Mouse (Mus musculus) cerebellum, adult 11 months (tissue): ENCODE measurements around the gene Rnf224.

Source experiments
- DNase-seq: peaks from one replicate; pipeline ENCODE4 v3.0.0; 2022

The Rnf224 gene

DNA sequence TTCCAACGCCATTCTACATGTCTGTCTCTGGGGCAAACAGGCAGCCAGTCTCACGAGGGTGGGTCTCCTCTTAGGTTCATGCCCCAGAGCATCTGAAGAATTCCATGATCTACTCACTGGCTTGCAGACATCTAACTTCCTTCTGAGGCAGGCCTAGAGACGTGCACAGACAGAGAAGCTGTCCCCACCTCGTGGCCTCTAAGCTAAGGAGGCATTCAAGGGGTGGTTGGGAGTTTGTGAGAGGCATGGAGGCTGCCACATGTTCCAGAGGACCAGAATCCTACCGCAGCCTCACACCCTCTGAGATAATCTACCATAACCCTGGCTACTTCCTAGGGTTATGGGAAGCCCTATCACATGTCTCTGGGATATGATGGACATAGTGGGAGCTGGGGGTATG lies 42.6 kb downstream of the Rnf224 start:
- no peak for DNase-seq

DNA sequence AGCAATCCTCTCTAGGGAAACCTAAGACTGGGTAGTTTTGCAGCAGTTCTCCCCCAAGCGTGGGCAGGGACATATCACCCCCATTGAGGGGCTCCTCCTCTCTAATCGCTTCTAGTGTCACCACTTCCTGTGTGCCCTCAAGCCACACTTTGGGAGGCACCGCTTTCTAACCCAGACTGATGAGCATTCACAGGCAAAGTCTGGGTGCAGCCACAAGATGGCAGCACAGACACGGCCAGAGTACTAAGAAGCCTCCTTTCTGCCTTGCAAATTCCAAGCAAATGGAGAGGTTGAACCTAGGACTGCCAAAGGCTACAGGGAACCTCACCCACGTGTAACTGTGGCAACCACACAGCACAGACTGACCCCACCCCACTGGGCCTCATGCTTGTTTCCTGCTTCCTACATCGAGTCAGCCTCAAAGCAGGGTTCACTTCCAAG lies 43.2 kb downstream of the Rnf224 start:
- peak; percentile 82 for DNase-seq

DNA sequence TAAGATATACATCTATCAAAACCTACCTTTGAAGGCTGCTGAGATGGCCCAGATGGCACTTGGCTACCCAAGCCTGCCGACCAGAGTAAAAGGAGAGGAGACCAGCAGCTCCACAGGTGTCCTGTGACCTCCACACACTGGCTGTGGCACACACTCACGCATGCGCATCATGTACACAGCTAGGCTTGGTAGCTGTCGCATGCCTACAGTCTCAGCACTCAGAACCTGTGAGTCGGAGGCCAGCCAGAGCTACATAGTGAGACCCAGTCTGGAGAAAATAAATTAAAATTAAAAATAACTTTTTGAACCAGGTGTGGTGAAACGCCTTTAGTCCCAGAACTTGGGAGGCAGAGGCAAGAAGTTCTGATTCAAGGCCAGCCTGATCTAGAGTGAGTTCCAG lies 48.7 kb downstream of the Rnf224 start:
- DNase-seq = no peak

DNA sequence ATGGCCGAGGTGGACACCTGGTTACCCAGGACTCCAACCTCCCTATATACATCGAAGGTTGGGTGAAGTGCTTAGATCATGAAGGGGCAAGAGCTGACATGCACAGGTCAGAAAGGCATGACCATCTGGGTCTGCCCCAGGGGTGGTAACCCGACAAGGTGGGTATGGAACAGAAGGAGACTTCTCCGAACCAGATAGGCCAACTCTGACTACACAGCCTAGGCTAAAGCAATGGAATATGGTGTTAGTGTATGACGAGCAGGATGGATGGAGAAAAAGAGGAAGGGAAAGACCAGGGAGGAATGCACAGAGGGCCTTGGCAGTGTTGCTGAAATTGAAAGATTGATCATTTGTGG lies 50.0 kb downstream of the Rnf224 start:
- no peak for DNase-seq

DNA sequence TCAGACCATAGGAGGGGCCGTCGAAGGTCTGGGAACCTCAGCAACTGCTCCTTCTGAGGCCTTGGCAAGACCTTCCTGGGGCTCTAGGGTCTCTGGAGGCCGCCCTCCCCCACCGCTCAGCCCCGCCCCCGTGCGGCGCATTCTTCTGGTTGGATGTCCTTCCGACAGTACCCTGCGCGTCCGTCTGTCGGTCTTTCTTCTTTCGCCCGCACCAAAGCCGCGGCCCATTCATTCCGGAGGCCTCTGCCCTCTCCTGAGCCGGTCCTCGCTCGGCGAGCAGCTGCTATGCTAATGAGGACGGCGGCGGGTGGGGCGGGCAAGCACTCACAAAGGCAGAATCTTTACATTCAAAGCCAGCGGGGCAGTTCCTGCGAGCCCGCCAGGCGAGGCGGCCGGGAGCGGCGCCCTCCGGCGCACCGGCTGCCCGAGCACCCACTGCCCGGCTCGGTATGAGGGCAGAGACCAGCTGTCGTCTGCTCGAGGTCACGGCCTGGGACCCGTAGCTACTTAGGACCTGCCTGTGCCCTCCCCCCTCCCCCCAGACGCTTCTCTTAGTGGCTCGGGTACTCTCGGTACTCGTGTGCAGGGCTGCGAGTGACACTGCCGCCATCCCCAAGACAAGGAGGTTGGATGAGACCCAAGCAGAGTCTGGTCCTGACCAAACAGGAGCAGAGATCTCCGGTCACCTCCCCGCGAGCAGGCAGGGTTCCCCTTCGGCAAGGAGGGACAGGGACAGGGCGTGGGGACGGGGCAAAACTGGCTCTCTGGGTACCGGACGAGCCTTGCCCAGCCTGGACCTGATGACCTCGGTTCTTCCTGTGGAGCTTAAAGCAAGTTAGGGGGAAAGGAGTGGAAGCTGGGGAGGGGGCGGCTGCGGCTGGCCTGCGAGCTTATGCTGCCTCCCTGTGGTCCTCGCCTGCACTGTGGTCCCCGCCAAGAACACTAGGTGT lies 50.7 kb downstream of the Rnf224 start:
- no peak for DNase-seq

DNA sequence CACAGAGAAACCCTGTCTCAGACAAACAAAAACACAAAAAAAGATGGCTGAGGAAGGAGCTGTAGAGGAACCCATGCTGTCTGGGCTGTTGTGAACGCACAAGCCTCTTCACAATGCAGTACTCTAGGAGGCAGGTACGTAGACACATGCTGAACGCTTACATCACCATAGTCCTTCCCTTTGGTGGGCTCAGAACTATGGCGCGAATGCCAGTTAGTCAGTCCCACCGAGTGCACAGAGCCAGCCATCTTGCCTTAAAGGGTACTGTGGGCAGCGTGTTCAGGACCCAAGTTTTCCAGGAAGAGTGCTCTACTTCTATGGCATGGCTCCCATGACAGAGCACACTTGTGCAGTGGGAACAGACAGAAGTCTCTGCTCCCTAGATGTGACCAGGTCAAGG lies 52.1 kb downstream of the Rnf224 start:
- DNase-seq = no peak
